Mouse (Mus musculus): ENCODE data around the gene Cracr2a.
A peak's percentile ranks its signal among the peaks of the same experiment; 100 is the strongest.

The Cracr2a gene

GRCm38 (mm10) chr6:127565951-127566732 is 5.0 kb downstream of the Cracr2a start:
- DNase-seq (ENCODE audit: low spot score) = no peak

GRCm38 (mm10) chr6:127571849-127572550 is 10.9 kb downstream of the Cracr2a start:
- DNase-seq (ENCODE audit: low spot score) = no peak

- DNase-seq (ENCODE audit: low spot score) = no peak
Observed at GRCm38 (mm10) chr6:127573779-127574463, 12.8 kb downstream of the Cracr2a start.

- DNase-seq (ENCODE audit: low spot score) = no peak
Observed at GRCm38 (mm10) chr6:127575194-127575593, 14.1 kb downstream of the Cracr2a start.

GRCm38 (mm10) chr6:127577688-127578087 is 16.6 kb downstream of the Cracr2a start:
- DNase-seq (ENCODE audit: low spot score) = no peak

GRCm38 (mm10) chr6:127578316-127578715 is 17.2 kb downstream of the Cracr2a start:
- DNase-seq (ENCODE audit: low spot score) = no peak

GRCm38 (mm10) chr6:127578810-127579209 is 17.7 kb downstream of the Cracr2a start:
- no peak for DNase-seq (ENCODE audit: low spot score)

GRCm38 (mm10) chr6:127581915-127582314 is 20.8 kb downstream of the Cracr2a start:
- DNase-seq (ENCODE audit: low spot score) = no peak

GRCm38 (mm10) chr6:127582391-127583176 is 21.4 kb downstream of the Cracr2a start:
- DNase-seq (ENCODE audit: low spot score) = peak; percentile 58

GRCm38 (mm10) chr6:127591467-127591866 is 30.3 kb downstream of the Cracr2a start:
- no peak for DNase-seq (ENCODE audit: low spot score)

GRCm38 (mm10) chr6:127593487-127593886 is 32.3 kb downstream of the Cracr2a start:
- DNase-seq (ENCODE audit: low spot score) = no peak

- no peak for DNase-seq (ENCODE audit: low spot score)
Observed at GRCm38 (mm10) chr6:127599280-127599679, 38.1 kb downstream of the Cracr2a start.

- DNase-seq (ENCODE audit: low spot score) = no peak
Observed at GRCm38 (mm10) chr6:127605067-127606025, 44.2 kb downstream of the Cracr2a start.

GRCm38 (mm10) chr6:127609673-127610072 is 48.5 kb downstream of the Cracr2a start:
- DNase-seq (ENCODE audit: low spot score) = no peak

- no peak for DNase-seq (ENCODE audit: low spot score)
Observed at GRCm38 (mm10) chr6:127611216-127611615, 50.1 kb downstream of the Cracr2a start.

GRCm38 (mm10) chr6:127614083-127614984 is 53.2 kb downstream of the Cracr2a start:
- no peak for DNase-seq (ENCODE audit: low spot score)

- DNase-seq (ENCODE audit: low spot score) = no peak
Observed at GRCm38 (mm10) chr6:127616623-127617022, 55.5 kb downstream of the Cracr2a start.

- no peak for DNase-seq (ENCODE audit: low spot score)
Observed at GRCm38 (mm10) chr6:127617258-127618025, 56.3 kb downstream of the Cracr2a start.

GRCm38 (mm10) chr6:127618686-127619085 is 57.5 kb downstream of the Cracr2a start:
- DNase-seq (ENCODE audit: low spot score) = no peak

Data from MN1 (cell line).